8 mouse cellular contexts compared by ENCODE assay signal in the genomic region with DNA sequence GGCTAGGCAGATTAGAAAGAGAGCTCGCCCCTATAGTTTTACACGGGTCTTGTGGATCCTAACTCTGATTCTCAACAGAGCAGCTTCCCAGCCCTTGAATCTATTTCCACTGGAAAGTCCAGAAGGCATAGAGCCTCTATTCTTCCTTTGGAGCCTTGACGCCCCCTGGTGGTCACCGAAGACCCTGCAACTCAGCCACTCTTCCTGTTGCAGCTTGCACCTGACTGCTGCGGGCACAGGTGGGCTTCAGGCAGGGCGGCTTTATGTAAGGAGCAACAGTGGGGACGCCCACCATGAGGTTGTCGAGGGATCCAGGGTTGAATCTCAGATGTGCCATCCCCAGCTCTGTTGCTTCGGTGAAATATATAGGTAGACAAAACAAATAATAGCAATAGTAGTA. TPM values are rescaled to one million over a fixed set of nuclear protein-coding genes. Genes with fewer than 3 reads are reported as not detected.
A peak's percentile ranks its signal among the peaks of the same experiment; 100 is the strongest.
DNase-seq lines count a peak whose midpoint lies in the region.

No protein-coding gene starts in this region.

- DNase-seq in 3T3-L1 (ENCODE audit: low read depth, low spot score) (peak; percentile 70), MN1 (ENCODE audit: low spot score) (peak; percentile 24)
- DNase-seq in cerebellum, adult 9-11 months: peak; percentile 53
- DNase-seq in frontal cortex, postnatal 25 days (ENCODE audit: low spot score in 2 of 2): peak; percentile 74 to 84
- DNase-seq in large intestine, adult 2 months (ENCODE audit: low read depth, low spot score): peak; percentile 8
- DNase-seq in lung, postnatal 14 days: peak; percentile 75
- DNase-seq in retina, postnatal 1 day: peak; percentile 76
- peak; percentile 73 for DNase-seq in urinary bladder, postnatal 25 days (ENCODE audit: low spot score)

- 4% methylated on average over 9 of the region's 9 CpGs for WGBS in large intestine, adult 2 months

RNA-seq across cellular contexts. Expression of gene Tmem130, which starts 34.5 kb away (rescaled TPM):
- polyA plus RNA-seq in large intestine, adult 2 months (2012; rRNA removed): 1.2 and 1.5 TPM in 2 replicates

RNA-seq across cellular contexts. Expression of gene Trrap, which starts 40.4 kb away (rescaled TPM):
- polyA plus RNA-seq in large intestine, adult 2 months (2012; rRNA removed): 55.6 and 62.4 TPM in 2 replicates

Comparison
In these comparisons a context has a peak if more than half of its experiments do, and no peak if none do; other contexts are left out.
1. Peak in every context shown above with its lines: DNase-seq.
2. DNase-seq: peak in every context shown above with its lines; median percentile 79 in frontal cortex, postnatal 25 days; 76 in retina, postnatal 1 day; 75 in lung, postnatal 14 days; 73 in urinary bladder, postnatal 25 days; 70 in 3T3-L1; 53 in cerebellum, adult 9-11 months; 24 in MN1; 8 in large intestine, adult 2 months.